Mouse (Mus musculus): ENCODE measurements around the gene Adgrl2.

Adgrl2 gene

GRCm38 (mm10) chr3:148990531-148991003 lies at the start of gene Adgrl2:
Gene Adgrl2 (minus strand): TSS chr3:148990555.
- peak; percentile 18 to 37 for DNase-seq

- no peak for DNase-seq
These were observed 48.4 kb upstream of the Adgrl2 start for GRCm38 (mm10) chr3:149038771-149039170.

GRCm38 (mm10) chr3:149019925-149020324 lies 29.6 kb upstream of the Adgrl2 start:
- DNase-seq: peak; percentile 9 to 22

GRCm38 (mm10) chr3:149009311-149009710 lies 19.0 kb upstream of the Adgrl2 start:
- DNase-seq: no peak

- DNase-seq: no peak
These were observed 18.3 kb upstream of the Adgrl2 start for GRCm38 (mm10) chr3:149008634-149009023.

- DNase-seq: no peak
These were observed 17.7 kb upstream of the Adgrl2 start for GRCm38 (mm10) chr3:149007860-149008633.

- no peak for DNase-seq
These were observed 11.0 kb upstream of the Adgrl2 start for GRCm38 (mm10) chr3:149001364-149001763.

GRCm38 (mm10) chr3:148998661-148999060 lies 8.3 kb upstream of the Adgrl2 start:
- DNase-seq: no peak

- no peak for DNase-seq
These were observed 701 bp upstream of the Adgrl2 start for GRCm38 (mm10) chr3:148991056-148991455.

GRCm38 (mm10) chr3:148989818-148990530 lies 381 bp downstream of the Adgrl2 start:
- peak; percentile 69 to 74 for DNase-seq

GRCm38 (mm10) chr3:148988996-148989817 lies 1.1 kb downstream of the Adgrl2 start:
- peak; percentile 86 to 93 for DNase-seq

GRCm38 (mm10) chr3:148988293-148988995 lies 1.9 kb downstream of the Adgrl2 start:
- DNase-seq: peak; percentile 61 to 63

GRCm38 (mm10) chr3:148987591-148988292 lies 2.6 kb downstream of the Adgrl2 start:
- DNase-seq: peak; percentile 86 to 89

GRCm38 (mm10) chr3:148986894-148987590 lies 3.3 kb downstream of the Adgrl2 start:
- peak; percentile 23 to 38 for DNase-seq

- DNase-seq: no peak
These were observed 4.0 kb downstream of the Adgrl2 start for GRCm38 (mm10) chr3:148986296-148986893.

GRCm38 (mm10) chr3:148984326-148984725 lies 6.0 kb downstream of the Adgrl2 start:
- no peak for DNase-seq

- no peak for DNase-seq
These were observed 8.0 kb downstream of the Adgrl2 start for GRCm38 (mm10) chr3:148982370-148982769.

GRCm38 (mm10) chr3:148981776-148982175 lies 8.6 kb downstream of the Adgrl2 start:
- DNase-seq: no peak

- peak; percentile 34 to 47 for DNase-seq
These were observed 11.8 kb downstream of the Adgrl2 start for GRCm38 (mm10) chr3:148978541-148978940.

- DNase-seq: no peak
These were observed 12.5 kb downstream of the Adgrl2 start for GRCm38 (mm10) chr3:148977838-148978237.

- peak; percentile 56 to 65 for DNase-seq
These were observed 13.2 kb downstream of the Adgrl2 start for GRCm38 (mm10) chr3:148977124-148977529.
